Mouse (Mus musculus): Measurements from ENCODE around the gene Pde6c.

GRCm38 (mm10) chr19:38114834-38115491 lies 17.6 kb upstream of the Pde6c start:
- TF ChIP-seq GATA1 (IDR thresholded peaks at IDR 0.05; ENCODE audit: low read length) (no peak), TAL1 (IDR thresholded peaks at IDR 0.05; ENCODE audit: low read length) (no peak)
